Mouse (Mus musculus) testis, postnatal 14 days (tissue): ENCODE measurements around the gene Pla2g2d.

Experiments
- DNase-seq: peaks from one replicate; pipeline ENCODE4 v3.0.0; 2021; ENCODE audit warnings: low spot score

The Pla2g2d gene

DNA sequence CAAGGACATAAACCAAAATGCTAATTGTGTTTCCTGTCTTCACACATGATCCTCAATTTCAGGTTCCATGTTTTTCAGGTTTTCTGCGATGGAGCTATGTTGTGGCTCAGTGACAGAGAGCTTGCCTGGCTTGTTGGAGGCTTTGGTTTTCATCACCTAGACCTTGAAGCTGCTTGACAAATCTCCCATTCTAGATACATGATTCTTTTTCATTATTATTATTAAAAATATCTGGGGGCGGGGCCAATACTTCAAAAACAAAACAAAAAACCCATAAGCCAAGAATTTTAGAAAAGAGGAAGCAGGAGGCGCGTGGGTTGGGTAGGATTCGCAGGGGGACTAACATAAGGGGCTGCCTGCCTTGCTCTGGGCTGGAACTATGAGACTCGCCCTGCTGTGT, at the start of gene Pla2g2d:
Gene Pla2g2d (plus strand): TSS at position 301 of the 400 bp plus-strand sequence.
- no peak for DNase-seq

DNA sequence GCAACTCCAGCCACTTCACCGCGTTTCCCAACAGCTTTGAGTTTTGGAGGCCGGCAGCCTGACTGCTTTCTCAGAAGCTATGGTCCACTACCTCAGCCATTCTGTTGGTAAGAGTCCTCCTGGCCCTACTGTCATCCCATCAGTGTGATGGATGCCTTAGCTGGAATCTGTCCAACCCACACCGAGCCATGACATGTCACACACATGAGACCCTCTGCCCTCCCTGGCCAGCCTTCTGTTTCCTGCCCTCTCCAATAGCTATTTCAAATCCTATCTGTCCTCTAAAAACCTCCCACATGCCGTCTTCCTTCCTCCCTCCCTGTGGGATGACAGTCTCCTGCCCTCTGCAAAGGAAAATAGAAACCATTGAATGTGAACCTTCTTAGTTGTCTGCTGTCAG, 49.8 kb upstream of the Pla2g2d start:
- no peak for DNase-seq

- no peak for DNase-seq
These were observed 46.4 kb upstream of the Pla2g2d start for GRCm38 (mm10) chr4:138729018-138729703.

DNA sequence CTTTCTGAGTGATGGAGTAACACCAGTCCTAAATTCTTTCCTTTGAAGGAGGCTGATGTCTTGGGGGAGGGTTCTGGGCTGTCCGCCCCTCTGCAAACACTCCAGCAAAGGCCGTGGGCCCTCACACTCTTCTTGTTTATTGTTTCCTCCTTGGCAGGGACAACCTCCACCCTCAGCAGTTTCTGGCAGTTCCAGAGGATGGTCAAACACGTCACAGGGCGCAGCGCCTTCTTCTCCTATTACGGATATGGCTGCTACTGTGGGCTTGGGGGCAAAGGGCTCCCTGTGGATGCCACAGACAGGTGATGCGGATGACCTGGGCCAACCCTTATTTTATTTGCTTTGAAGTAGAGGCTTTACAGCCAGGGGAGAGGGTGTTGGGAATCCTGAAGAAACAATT, 41.4 kb upstream of the Pla2g2d start:
- DNase-seq = no peak

GRCm38 (mm10) chr4:138734863-138735262, 40.7 kb upstream of the Pla2g2d start:
- no peak for DNase-seq

DNA sequence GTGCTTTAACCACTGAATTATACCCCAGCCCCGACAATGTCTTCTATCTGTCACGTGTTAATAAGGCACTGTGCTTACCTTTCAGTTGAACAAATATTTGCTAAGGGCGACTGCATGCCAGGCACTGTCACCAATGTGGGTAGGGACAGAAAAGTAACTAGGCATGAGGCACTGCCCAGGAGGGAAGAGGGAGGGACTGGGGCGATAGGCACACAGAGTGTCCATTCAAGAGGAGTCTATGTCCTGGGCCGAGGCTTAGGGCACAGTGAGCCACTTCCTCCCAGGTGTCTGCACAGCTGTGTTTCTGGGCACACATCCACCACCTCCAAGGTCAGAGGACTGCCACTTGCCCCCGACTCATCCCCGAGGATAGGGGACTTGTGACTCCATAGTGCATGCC, 38.5 kb upstream of the Pla2g2d start, which contains the start of gene Ubxn10:
Gene Ubxn10 (minus strand): TSS at position 137 of the 400 bp plus-strand sequence.
- DNase-seq = no peak

- no peak for DNase-seq
These were observed 36.2 kb upstream of the Pla2g2d start for GRCm38 (mm10) chr4:138739136-138739851.

DNA sequence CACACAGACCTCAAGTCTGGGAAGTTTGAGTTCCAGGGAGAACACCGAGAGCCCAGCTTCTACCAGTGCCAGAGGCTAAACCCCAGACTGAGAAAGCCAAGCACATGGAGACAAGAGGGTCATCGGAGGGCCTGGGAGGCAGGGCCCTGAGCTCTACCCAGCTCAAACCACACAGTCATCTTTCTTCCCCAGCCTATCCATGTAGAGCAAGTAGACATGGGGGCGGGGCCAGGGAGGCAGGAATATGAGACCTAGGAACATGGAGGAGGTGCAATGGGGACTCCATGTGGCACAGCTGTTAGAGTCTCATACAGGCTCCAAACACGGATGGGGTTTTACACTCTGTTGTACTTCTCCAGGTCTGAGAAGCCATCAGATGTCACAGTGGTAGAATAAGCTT, 29.7 kb upstream of the Pla2g2d start:
- no peak for DNase-seq

DNA sequence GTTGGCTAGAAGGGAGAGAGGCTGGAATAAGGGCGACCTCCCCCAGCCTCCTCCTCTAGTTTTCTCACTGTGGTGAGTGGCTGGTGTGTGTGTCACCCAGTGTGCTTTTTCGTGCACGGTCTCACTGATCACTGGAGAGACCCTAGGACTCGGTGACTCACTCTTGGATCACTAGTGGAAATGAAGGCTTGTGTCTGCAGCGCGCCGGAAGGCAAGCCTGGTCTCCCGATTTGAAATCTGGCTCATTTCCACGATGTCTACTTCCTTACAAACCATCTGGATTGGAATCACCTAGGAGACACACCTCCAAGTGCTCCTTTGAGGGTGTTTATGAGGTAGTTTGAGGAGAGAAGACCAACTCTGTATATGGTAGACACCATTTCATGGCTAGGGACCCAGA, 28.7 kb upstream of the Pla2g2d start:
- DNase-seq = no peak

- DNase-seq = no peak
These were observed 27.7 kb upstream of the Pla2g2d start for GRCm38 (mm10) chr4:138747851-138748250.

DNA sequence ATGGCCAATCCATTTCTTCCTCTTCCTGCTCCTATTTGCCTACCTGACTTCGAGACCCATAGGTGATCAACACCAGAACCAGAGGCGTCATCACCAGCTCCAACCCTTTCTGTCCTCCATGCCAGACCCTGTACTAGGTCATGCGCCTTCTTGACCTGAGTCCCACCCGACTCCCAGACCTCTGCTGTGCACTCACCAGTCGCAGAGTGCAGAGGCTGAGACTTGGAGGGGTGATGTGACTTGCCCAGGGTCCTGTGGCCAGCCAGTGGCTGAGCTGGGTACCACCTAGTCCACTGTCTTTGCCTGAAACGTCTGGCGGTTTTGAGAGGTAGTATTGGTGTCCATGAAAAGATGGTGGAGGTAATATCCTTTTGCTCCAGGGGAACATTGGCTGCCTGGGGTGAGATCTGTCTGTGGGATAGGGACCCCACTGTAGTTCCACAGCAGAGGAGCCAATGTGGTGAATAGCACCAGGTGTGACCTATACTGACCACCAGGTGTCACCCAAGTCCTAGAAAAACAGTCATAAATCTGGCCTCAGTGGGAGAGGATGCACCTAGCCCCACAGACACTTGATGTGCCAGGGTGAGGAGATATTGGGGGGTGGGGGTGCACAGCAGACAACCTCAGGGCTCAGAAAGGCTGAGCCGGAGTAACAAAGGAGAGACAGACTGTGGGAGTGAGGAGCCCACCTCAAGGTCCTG, 27.0 kb upstream of the Pla2g2d start:
- no peak for DNase-seq

- DNase-seq = no peak
These were observed 22.9 kb upstream of the Pla2g2d start for GRCm38 (mm10) chr4:138752603-138753002.

GRCm38 (mm10) chr4:138753608-138754007, 21.9 kb upstream of the Pla2g2d start:
- no peak for DNase-seq

- no peak for DNase-seq
These were observed 21.1 kb upstream of the Pla2g2d start for GRCm38 (mm10) chr4:138754432-138754831.

GRCm38 (mm10) chr4:138755439-138755838, 20.1 kb upstream of the Pla2g2d start:
- no peak for DNase-seq

- DNase-seq = no peak
These were observed 19.6 kb upstream of the Pla2g2d start for GRCm38 (mm10) chr4:138755983-138756382.

DNA sequence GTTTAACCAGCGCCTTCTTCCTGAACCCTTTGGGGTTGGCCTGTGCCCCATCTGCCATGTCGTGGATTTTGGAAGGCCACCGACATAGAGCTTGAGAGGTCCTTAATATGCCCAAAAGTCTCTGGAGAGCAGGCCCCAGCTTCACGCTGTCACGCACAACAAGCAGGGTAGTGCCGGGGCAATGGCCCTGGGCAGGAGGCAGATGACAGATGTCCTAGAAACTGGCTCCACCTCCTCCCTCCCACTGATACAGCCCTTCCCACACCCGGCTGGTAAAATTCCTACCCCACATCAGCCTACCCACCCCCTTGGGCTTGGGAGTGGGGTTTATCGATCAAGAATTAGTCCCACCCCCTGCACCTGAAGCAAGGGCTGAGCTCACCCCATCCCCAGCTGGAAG, 18.1 kb upstream of the Pla2g2d start, which contains the start of gene Pla2g2f:
Gene Pla2g2f (minus strand): TSS at position 211 of the 400 bp plus-strand sequence.
- no peak for DNase-seq

GRCm38 (mm10) chr4:138762266-138762665, 13.3 kb upstream of the Pla2g2d start:
- DNase-seq = no peak

- no peak for DNase-seq
These were observed 3.6 kb upstream of the Pla2g2d start for GRCm38 (mm10) chr4:138771970-138772369.

GRCm38 (mm10) chr4:138772386-138772785, 3.1 kb upstream of the Pla2g2d start:
- DNase-seq = no peak

DNA sequence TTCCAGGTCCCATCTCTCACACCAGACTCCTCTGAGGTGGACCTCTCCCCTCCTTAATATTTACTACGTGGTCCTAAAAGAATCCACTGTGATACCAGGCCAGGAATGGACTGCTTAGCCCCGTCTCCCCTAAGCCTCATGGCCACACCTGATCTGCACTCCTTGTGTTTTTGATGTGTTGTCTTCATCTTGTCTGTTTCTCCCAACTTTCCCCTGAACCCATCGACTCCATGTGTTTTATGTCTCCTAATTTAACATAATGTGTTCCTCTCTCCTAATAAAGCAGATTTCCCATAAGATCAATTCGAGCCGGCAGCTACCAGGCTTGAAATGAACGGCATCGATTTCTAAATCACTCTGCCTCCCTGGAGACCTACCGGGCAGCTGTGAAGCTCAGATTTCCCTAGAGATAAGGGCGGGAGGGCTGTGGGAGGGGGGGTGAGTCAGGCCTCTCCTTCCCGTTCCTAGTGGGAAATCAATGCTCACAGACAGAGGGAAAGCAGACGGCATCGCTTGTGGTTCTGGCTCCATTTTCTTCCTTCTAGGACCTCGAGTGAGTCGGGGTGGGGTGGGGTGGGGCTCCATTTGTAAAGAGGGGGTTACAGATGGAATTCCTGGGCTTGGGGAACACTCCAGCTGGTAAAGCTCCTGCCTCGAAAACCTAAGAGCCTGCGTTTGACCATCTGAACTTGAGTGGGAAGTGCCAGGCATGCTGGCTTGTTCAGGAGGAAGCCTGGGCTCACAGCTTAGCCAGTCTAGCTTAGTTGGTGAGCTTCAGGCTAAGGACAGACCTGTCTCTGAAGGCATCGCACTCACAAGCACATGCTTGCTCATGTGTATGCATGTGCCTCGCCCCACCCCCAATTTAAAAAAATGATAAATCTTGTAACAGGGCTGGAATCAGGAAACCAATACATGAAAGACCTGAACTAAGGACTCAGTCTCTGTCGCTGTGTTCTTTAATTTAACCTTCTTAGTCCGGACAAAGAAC, 2.2 kb downstream of the Pla2g2d start:
- no peak for DNase-seq

DNA sequence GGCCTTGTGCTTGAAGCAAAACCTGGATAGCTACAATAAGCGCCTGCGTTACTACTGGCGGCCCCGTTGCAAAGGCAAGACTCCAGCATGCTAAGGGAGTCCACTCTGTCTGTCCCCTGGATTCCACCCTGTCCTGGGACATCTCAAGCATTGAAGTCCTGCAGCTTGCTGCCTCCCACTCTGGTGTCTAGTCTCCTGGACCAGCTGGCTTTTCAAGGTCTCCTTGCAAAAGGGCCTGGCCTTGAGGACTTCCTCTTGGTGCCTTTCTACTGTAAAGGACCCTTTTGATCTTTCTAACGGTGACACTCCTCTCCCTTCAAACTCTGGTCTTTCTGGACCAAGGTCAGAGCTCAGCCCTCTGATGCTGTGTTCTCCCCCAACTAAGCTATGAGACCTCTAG, 4.8 kb downstream of the Pla2g2d start:
- DNase-seq = no peak
